Mouse (Mus musculus): ENCODE data around the gene Tcam1. TPM values are rescaled to one million over a fixed set of nuclear protein-coding genes. Genes with fewer than 3 reads are reported as not detected.

Tcam1 gene
- polyA plus RNA-seq, 1 experiment from 2014 or later, result 0.49 TPM

GRCm38 (mm10) chr11:106255685-106256451 is 20.6 kb upstream of the Tcam1 start, which contains the start of the genes Ftsj3 and Psmc5:
Gene Ftsj3 (minus strand): TSS chr11:106256079.
Gene Psmc5 (plus strand): TSS chr11:106256154.
- Histone ChIP-seq H3K9me3 (replicated peaks; ENCODE audit: low read length) (no peaks in the 10 kb centered on the region), H3K36me3 (ENCODE audit: insufficient read depth, low read length) (peaks cover 14% of the 10 kb centered on the region), H3K4me1 (replicated peaks; ENCODE audit: insufficient read depth, low read length) (peaks cover 8% of the 10 kb centered on the region; the same call in 1 of the 2 replicates), H3K4me3 (replicated peaks; ENCODE audit: low read depth, low read length) (peak within 1 kb of the TSS; percentile 77), H3K4me2 (ENCODE audit: low read length) (peak within 1 kb of the TSS; percentile 92), H3K27ac (peak within 1 kb of the TSS; percentile 83), H3K9ac (ENCODE audit: low read depth, low read length) (peak within 1 kb of the TSS; percentile 79), H3K27me3 (ENCODE audit: insufficient read depth, low read length) (no peaks in the 10 kb centered on the region)
- WGBS, result under 1% methylated on average over 42 of the region's 42 CpGs
- DNase-seq (ENCODE audit: low spot score) (peak; percentile 98), ATAC-seq (replicated peaks; ENCODE audit: low FRiP score, low read depth) (peak; percentile 90)
- peak; percentile 39; the same call in 1 of the 2 replicates for TF ChIP-seq CTCF (IDR thresholded peaks at IDR 0.05; ENCODE audit: low read depth)

- Histone ChIP-seq H3K27me3 (ENCODE audit: insufficient read depth, low read length) (no peaks in the 10 kb centered on the region), H3K4me2 (ENCODE audit: low read length) (peak overlapping the region; percentile 92), H3K36me3 (ENCODE audit: insufficient read depth, low read length) (peaks cover 21% of the 10 kb centered on the region), H3K27ac (peak overlapping the region; percentile 83; the same call in 1 of the 2 replicates), H3K4me3 (replicated peaks; ENCODE audit: low read depth, low read length) (peak overlapping the region; percentile 77), H3K9ac (ENCODE audit: low read depth, low read length) (peak overlapping the region; percentile 79), H3K9me3 (replicated peaks; ENCODE audit: low read length) (no peaks in the 10 kb centered on the region), H3K4me1 (replicated peaks; ENCODE audit: insufficient read depth, low read length) (peaks cover 8% of the 10 kb centered on the region; the same call in 1 of the 2 replicates)
- no peak for DNase-seq (ENCODE audit: low spot score)
- TF ChIP-seq CTCF (IDR thresholded peaks at IDR 0.05; ENCODE audit: low read depth), result no peak
- no peak for ATAC-seq (replicated peaks; ENCODE audit: low FRiP score, low read depth)
- WGBS, result 66% methylated on average over 5 of the region's 5 CpGs
These were observed 19.7 kb upstream of the Tcam1 start for GRCm38 (mm10) chr11:106256775-106257174.

GRCm38 (mm10) chr11:106260826-106261450 is 15.5 kb upstream of the Tcam1 start:
- peaks cover 8% of the 10 kb centered on the region; the same call in 1 of the 2 replicates for H3K4me1 ChIP-seq (replicated peaks; ENCODE audit: insufficient read depth, low read length)
- H3K9ac ChIP-seq (ENCODE audit: low read depth, low read length), result no peak overlapping the region
- no peak overlapping the region for H3K27ac ChIP-seq
- no peaks in the 10 kb centered on the region for H3K9me3 ChIP-seq (replicated peaks; ENCODE audit: low read length)
- DNase-seq (ENCODE audit: low spot score), result no peak
- no peak overlapping the region for H3K4me2 ChIP-seq (ENCODE audit: low read length)
- WGBS, result 57% methylated on average over 14 of the region's 14 CpGs
- H3K27me3 ChIP-seq (ENCODE audit: insufficient read depth, low read length), result no peaks in the 10 kb centered on the region
- peaks cover 52% of the 10 kb centered on the region for H3K36me3 ChIP-seq (ENCODE audit: insufficient read depth, low read length)
- no peak for ATAC-seq (replicated peaks; ENCODE audit: low FRiP score, low read depth)
- no peak overlapping the region for H3K4me3 ChIP-seq (replicated peaks; ENCODE audit: low read depth, low read length)
- no peak for TF ChIP-seq CTCF (IDR thresholded peaks at IDR 0.05; ENCODE audit: low read depth)

GRCm38 (mm10) chr11:106263963-106264362 is 12.5 kb upstream of the Tcam1 start:
- H3K9me3 ChIP-seq (replicated peaks; ENCODE audit: low read length), result no peaks in the 10 kb centered on the region
- no peak for ATAC-seq (replicated peaks; ENCODE audit: low FRiP score, low read depth)
- DNase-seq (ENCODE audit: low spot score), result no peak
- H3K4me2 ChIP-seq (ENCODE audit: low read length), result no peak overlapping the region
- H3K4me3 ChIP-seq (replicated peaks; ENCODE audit: low read depth, low read length), result no peak overlapping the region
- H3K36me3 ChIP-seq (ENCODE audit: insufficient read depth, low read length), result peaks cover 69% of the 10 kb centered on the region
- TF ChIP-seq CTCF (IDR thresholded peaks at IDR 0.05; ENCODE audit: low read depth), result no peak
- H3K27me3 ChIP-seq (ENCODE audit: insufficient read depth, low read length), result no peaks in the 10 kb centered on the region
- no peak overlapping the region for H3K9ac ChIP-seq (ENCODE audit: low read depth, low read length)
- peaks cover 10% of the 10 kb centered on the region for H3K4me1 ChIP-seq (replicated peaks; ENCODE audit: insufficient read depth, low read length)
- 88% methylated on average over 9 of the region's 9 CpGs for WGBS
- no peak overlapping the region for H3K27ac ChIP-seq

GRCm38 (mm10) chr11:106264988-106265387 is 11.5 kb upstream of the Tcam1 start:
- WGBS, result 87% methylated on average over 15 of the region's 15 CpGs
- Histone ChIP-seq H3K4me2 (ENCODE audit: low read length) (no peak overlapping the region), H3K9me3 (replicated peaks; ENCODE audit: low read length) (no peaks in the 10 kb centered on the region), H3K36me3 (ENCODE audit: insufficient read depth, low read length) (peaks cover 69% of the 10 kb centered on the region), H3K4me1 (replicated peaks; ENCODE audit: insufficient read depth, low read length) (peaks cover 17% of the 10 kb centered on the region), H3K4me3 (replicated peaks; ENCODE audit: low read depth, low read length) (no peak overlapping the region), H3K9ac (ENCODE audit: low read depth, low read length) (no peak overlapping the region), H3K27ac (no peak overlapping the region), H3K27me3 (ENCODE audit: insufficient read depth, low read length) (no peaks in the 10 kb centered on the region)
- no peak for TF ChIP-seq CTCF (IDR thresholded peaks at IDR 0.05; ENCODE audit: low read depth)
- DNase-seq (ENCODE audit: low spot score) (no peak), ATAC-seq (replicated peaks; ENCODE audit: low FRiP score, low read depth) (no peak)

- no peaks in the 10 kb centered on the region for H3K9me3 ChIP-seq (replicated peaks; ENCODE audit: low read length)
- ATAC-seq (replicated peaks; ENCODE audit: low FRiP score, low read depth), result no peak
- no peak overlapping the region for H3K4me3 ChIP-seq (replicated peaks; ENCODE audit: low read depth, low read length)
- peaks cover 68% of the 10 kb centered on the region for H3K36me3 ChIP-seq (ENCODE audit: insufficient read depth, low read length)
- no peak for TF ChIP-seq CTCF (IDR thresholded peaks at IDR 0.05; ENCODE audit: low read depth)
- H3K27me3 ChIP-seq (ENCODE audit: insufficient read depth, low read length), result no peaks in the 10 kb centered on the region
- no peak for DNase-seq (ENCODE audit: low spot score)
- H3K4me1 ChIP-seq (replicated peaks; ENCODE audit: insufficient read depth, low read length), result peaks cover 22% of the 10 kb centered on the region
- 86% methylated on average over 4 of the region's 4 CpGs for WGBS
- no peak overlapping the region for H3K4me2 ChIP-seq (ENCODE audit: low read length)
- no peak overlapping the region for H3K9ac ChIP-seq (ENCODE audit: low read depth, low read length)
- H3K27ac ChIP-seq, result no peak overlapping the region
These were observed 10.9 kb upstream of the Tcam1 start for GRCm38 (mm10) chr11:106265570-106265969.

All from kidney, postnatal 0 days (tissue).